Mouse (Mus musculus) CD4-positive, CD25-positive, alpha-beta regulatory T cell, adult 4 months (primary cell): Measurements from ENCODE around the gene Rtl10. TPM values are rescaled to one million over a fixed set of nuclear protein-coding genes. Genes with fewer than 3 reads are reported as not detected.
A peak's percentile ranks its signal among the peaks of the same experiment; 100 is the strongest.

ENCODE experiments used
- ATAC-seq: one replicate; pipeline ENCODE4 v1.8.0; 2017
- polyA plus RNA-seq, 2 experiments: library from polyadenylated mRNA; unstranded; fragments of 100-300 nt; shearing (Covaris generic); gene quantifications; one replicate each; pipeline ENCODE4 v1.2.1; 2017

The Rtl10 gene
- polyA plus RNA-seq = 1 to 10 TPM in 1 of 2 experiments, under 1 TPM in 1; 0.67 to 1.9 TPM

DNA sequence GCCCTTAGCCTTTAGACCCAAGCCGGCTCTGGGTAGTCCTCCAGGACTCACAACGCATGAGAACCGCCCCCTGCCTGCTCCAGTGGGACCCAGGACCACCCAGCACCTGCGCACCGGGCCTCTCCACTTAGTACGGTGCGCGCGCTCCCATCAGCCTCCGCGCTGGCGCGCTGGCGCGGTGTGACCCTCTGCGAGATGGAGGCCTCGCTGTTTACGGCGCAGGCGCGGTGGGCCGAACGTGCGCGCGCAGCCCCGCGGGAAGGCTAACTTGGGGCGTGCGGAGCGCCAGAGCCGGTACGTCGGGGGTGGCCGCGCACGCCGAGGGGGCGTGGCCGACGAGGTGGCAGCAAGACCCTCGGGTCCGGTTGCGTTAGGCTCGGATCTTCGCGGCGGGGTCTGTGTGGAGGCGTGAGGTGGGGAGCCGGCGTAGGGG lies at the start of gene Rtl10, which contains the start of gene Gnb1l:
Rtl10 (plus strand) TSS at position 344 of the 433 bp plus-strand sequence.
Gnb1l (plus strand) TSS at position 156 of the 433 bp plus-strand sequence.
- peak; percentile 87 for ATAC-seq

DNA sequence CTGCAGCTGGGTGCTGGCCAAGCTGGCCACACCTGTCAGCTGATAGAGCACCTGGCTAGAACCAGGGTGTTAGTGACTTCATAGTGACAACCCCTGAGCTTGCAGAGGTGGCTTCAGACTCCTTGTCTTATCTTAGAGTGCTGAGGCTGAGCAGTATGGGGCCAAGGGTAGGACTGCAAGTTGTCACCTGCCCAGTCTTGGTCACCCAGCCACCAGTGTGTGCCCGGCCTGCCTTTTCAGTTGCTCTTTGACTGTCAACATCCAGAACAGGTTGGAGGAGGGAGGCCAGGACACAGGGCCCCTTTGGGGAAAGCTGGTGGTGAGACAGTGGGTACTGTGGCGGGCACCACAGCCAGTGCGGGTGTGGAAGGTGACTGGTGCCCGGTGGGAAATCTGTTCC lies 49.7 kb upstream of the Rtl10 start:
- no peak for ATAC-seq

DNA sequence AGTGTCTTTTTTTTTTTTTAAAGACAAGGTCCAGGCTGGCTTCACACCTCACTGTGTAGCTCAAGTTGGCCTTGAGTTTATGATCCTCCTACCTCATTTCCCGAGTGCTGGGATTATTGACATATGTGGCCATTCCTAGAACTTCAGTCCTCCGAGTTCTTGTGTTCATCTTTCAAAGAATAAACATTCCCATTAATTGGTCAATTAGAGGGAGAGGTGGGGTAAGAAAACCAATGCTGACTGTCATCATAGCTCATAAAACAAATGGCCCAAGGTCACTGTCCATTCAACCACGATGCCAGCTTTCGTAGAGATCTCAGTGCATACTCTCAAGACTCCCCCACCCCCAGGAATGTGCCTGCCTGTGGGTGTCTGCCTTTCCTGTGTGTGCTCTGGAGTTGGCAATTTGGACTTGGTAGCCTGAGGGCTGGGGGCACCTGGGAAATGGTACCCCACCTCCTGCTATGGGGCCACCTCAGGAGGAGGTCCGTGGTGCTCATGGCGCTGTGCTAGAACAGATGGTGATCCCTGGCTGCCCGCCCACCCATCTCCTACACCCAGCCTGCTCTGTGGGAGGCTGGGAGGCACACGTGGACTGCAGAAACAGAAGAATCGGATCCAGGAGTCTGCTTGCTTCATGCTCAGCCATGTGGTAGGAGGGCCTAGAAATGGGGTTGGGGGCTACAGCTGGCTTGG lies 47.1 kb upstream of the Rtl10 start:
- no peak for ATAC-seq

DNA sequence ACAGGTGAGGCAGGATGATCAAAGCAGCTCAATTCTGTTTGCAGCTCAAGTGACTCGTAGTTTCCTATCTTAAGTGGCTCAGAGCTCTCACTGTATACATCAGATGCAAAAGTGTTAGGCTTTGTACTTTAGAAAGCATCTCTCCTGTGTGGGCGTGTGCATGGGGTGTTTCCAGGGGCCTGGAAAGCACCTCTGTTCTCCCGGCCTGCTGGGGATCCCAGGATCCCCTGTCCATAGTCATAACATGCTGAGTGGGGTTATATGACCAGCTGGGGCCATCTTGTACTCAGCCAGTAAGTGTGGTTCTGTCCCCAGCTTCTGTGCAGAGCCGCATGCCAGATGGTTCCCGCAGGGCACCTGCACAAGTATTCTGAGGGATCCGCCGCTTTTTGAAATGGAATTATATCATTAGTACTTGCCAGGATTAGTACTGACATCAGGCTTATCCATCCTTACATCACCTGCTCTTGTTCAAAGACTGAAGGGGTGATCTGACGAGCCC lies 46.3 kb upstream of the Rtl10 start:
- ATAC-seq = peak; percentile 63

DNA sequence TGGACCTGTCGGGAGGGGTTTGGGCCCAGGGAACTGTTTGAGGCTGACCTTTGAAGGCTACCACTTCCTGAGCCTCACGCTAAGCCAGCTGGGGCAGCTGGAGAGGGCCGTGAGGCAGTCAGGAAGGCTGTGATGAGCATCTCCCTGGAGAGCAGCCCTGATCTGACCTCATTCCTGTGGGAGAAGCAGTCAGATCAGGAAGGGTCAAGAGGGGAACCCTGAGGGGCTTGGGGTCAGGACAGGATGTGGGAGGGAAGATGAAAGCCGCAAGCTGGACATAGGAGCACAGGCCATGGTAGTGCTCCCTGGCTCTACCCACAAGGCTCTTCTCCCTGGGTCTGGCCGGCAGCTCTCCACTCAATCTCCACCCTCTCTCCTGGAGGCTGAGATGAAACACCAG lies 44.9 kb upstream of the Rtl10 start:
- ATAC-seq = no peak

DNA sequence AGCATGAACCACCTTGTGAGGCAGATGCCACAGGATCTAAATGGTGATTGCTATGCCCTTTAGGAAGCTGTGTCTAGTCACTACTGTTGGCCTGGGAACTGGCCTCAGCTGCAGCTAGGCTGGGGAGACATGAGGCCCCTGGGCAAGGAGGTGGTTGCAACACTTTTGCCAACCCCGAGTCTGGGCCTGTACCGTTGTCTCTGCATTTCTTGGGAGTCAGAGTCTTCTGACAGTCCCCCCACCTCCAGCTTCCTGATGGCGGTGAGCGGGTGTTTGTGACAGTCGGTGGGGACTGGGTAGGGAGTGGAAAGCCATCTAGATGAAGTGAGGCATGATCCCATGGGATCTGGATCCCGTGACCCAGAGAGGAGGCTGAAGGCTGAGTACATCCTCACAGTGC lies 43.3 kb upstream of the Rtl10 start:
- ATAC-seq = no peak

DNA sequence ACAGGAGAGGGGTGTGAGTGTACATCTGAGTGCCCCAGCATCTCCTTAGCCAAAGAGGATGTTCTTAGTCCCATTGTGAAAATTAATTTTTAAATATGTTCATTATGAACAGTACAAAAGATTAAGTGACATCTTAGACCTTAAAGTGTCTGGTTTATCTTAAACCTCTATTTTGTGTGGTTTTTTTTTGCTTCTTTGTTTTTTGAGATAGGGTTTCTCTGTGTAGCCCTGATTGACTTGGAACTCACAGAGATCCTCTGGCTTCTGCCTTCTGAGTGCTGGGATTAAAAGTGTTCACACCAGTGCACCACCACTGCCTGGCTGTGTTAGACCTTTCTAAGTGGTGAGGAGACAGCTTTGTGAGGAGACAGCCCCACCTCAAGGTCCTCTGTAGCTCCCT lies 40.0 kb upstream of the Rtl10 start:
- no peak for ATAC-seq

DNA sequence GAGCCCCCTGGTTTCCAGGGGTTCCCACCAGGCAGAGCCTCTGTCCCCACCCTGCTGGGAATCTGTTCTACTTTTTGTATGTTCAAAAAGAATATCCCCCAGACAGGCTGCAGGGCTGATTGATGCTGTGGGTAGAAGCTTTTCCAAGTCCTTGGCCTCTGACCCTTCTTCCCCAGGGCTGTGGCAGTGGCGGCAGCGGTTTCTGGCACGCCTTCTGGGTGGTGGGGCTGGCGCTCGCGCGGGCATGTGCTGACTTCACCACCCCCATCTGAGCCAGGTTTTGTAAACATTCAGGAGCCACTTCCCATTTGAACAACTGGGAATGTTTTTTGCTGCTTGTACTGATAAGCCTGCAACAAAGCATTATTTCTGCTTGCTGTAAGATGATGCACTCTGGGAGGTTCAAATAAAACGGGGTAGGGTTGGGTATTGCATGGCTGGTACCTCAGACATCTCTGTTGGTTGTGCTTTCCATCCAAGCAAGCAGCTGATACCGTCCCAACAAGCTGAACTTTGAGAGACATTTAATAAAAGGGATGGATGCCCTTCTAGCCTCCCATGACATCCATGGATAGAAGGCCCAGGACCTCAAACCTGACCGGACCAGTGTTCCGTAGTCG lies 39.3 kb upstream of the Rtl10 start:
- ATAC-seq = peak; percentile 11

DNA sequence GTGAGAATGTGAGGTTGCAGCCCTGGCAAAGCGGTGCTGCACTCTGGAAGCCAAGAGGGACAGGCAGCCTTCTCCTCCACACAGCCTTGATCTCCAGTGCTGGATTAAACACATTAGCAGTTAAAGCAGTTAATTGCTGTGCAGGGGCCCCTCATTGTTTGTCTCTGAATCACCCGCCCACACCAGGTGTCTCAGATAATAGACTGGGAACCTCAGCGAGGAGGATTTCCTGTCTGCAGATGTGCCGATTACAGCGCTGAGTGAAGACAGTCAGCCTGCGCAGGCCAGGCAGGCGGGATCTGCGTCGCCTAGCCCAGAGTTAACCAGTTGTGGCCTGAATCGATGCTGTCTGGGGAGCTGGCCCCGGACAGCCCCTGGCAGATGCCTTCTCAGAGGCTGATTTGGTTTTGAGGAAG lies 38.7 kb upstream of the Rtl10 start:
- ATAC-seq = peak; percentile 98

DNA sequence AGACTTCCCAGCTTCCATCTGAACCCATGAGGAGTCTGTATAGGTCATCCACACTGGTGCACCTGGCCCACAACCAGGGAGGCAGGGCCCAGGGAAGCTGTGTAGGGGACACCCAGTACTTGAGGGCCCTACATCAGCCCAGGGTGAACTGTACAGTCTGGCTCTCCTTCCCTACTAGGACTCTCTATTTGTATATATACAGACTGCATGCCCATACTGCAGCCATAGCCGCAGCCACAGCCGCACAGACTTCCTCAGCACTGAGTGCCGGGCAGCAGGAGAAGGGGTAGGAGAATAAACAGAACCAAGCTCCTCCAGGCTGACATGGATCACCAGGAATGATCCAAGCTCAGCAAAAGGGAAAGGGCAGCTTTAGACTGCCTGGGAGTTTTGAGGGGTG lies 37.9 kb upstream of the Rtl10 start:
- no peak for ATAC-seq

DNA sequence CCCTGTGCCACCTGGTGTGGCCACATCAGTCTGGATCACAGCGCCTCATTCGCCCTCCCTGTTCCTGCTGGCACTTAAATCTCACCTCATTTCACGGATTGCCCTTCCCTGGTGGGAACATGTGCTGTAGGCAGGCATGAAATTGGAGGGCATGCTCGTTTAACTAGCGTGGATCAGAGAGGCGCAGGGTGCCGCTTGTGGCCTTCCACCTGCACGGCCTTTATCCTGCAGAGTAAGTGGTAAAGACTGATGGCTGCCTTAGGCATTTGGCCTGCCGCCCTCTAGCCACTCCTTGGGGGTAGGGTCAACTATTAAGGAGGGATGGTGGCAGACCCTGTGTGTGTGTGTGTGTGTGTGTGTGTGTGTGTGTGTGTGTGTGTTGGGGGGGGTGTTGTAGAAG lies 36.7 kb upstream of the Rtl10 start:
- ATAC-seq = no peak

DNA sequence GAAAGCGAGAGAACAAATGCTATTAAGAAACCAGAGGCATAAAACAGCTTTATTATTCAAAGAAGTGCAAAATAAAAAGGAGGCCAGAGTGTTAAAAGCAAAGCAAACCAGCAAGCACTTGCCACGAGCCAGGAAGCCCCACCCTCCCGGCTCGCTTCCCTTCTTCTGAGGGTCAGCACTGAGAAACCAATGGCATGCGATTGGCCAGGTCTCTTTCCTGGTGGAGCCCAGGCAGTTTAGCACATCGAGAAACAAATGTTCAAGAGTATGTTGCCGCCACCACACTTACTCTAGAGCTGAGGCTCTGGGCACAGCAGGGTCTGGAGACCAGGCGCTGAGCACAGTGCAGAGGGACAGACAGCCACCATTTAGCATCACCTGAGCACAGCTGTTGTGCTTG lies 36.1 kb upstream of the Rtl10 start:
- no peak for ATAC-seq

DNA sequence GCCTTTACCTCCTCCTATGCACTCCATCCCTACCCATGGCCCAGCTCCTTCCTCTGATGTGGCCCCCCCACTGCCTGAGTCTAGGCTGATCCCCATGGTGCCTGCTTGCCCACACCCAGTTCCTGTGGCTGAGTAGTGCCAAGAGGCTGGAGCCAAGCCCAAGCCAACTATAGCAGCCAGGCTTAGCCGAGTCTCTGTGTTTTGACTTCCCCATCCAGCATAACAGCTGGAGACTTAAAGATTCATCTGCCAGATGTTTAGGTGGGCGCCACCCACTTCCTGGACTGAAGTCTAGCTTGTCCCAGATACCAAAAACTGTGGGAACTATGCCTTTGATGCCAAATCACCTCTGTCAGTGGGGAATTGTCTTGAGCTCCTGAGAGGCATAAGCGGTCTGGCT lies 34.4 kb upstream of the Rtl10 start:
- no peak for ATAC-seq

DNA sequence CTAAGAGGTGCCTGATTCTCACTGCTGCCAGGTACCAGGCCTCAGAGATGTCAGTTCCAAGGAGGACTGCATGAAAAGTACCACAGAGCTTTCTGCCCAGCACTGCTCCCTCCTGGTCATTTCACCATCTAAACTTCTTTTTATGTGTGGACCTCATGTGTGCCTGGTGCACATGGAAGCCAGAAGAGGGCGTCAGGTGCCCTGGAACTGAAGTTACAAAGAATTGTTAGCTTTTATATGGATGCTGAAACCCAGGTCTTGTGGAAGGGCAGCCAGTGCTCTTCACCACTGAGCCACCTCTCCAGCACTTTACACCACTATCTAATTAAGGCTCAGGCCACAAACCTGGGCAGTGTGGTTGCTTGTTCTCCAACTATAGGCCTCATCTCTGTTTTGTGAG lies 27.9 kb upstream of the Rtl10 start:
- ATAC-seq = no peak

DNA sequence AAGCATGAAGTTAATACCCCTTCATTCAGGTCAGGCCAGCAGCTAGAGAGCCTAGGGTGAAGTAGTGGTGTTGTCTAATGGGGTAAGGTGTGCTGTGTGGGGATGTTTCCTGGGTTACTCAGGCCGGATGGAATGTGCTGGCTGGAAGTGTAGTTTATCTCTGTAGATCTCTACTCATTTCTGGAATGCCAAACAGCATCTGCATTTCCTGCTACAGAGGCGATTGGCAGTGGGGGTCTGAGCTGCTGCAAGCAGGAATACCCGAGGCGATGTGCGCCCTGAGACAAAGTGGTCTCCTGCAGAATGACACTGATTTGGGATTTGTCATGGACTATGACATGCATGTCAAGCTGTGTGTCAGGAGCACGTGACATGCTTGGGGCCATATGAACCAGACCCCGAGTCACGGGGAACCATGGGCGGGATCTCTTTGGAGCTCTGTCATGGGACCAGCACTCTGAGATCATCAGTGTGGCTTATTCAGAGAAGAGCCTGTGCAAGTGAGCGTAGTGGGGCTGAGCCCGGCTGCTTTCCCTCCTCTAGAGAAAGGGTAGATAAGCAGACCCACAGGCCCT lies 27.2 kb upstream of the Rtl10 start:
- no peak for ATAC-seq

DNA sequence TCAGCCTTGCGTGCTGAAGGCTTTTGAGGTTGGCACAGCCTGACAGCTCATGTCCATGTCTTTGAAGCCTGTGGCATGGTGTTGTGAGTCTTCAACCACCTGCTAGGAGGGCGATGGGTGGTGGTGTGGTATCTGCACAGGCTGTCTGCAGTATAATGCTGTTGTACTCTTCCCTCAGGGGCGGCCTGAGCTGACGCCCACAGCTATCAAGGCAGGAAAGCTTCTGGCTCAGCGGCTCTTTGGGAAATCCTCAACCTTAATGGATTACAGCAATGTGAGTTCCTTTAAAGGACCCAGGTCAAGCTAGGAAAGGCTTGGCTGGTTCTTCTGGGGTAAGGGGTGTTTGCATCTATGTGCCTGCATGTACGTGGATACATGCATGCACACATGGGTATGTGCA lies 26.7 kb upstream of the Rtl10 start:
- no peak for ATAC-seq

DNA sequence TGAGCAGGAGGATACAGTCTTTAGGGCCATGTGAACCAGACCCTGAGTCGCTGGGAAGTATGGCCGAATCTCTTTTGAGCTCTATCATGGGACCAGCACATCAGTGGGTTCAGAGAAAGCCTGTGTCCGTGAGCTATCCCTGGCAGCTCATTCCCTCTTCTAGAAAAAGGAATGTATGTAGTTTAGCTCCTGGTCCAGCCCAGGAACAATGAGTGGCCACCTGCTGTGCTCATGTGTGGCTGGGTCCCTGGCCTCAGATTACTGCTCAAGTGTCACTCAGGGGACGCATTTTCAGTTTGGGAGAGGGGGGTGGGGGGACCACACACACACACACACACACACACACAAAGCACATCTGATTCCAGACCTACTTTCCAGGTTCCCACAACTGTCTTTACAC lies 26.3 kb upstream of the Rtl10 start:
- ATAC-seq = no peak

DNA sequence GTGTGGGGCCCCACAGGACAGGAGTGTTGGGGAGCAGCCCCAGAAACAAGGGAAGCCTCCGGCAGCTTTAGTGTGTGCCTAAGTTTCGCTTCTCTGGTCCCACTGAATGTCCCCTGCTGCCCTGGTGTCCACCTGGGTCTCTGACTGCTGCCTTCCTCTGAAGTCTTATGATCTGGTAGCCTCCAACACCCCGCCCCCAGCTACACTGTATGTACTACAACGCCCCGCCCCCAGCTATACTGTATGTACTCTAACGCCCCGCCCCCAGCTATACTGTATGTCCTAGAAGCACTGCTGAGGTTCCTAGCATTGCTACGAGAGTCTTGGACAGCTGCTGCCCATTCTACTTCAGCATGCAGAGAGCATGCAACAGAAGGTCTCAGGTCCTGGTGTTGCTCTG lies 25.7 kb upstream of the Rtl10 start:
- ATAC-seq = no peak

DNA sequence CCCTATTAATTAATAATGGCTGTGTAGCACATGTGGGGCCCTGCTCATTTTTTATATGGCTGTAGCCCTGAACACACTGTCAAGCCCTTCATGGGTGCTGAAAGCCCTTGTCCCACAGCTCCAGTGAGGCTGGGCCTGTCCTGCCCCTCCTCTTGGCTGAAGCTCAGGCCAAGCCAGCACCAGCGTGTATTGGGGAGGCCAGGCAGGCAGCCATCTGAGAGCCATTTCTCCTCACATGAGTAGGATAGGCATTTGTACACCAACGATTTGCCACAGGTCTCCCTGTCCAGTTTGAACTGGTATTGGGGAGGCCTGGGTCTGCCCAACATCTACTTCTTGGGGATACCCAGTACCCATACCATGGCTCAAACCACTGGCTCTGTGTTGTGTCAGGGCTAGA lies 24.7 kb upstream of the Rtl10 start:
- ATAC-seq = no peak

DNA sequence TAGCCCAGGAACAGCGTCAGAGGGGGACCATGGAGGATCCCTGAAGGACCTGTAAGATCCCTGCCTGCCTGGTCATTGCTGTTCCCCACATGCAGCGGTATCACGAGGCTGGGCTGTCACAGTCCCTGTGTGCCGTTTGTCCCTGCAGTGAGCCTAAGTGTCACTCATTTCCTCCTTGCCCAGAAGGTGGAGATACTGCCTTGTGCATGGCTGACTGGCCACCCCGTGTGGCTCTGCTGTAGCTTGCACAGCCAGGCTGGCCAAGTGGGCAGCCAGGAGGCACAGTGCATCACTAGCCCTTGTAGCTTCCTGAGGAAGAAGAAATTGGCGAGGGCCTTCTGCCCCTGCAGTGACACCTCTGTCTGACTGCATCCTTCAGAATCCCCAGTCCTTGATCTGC lies 20.7 kb upstream of the Rtl10 start:
- ATAC-seq = no peak

DNA sequence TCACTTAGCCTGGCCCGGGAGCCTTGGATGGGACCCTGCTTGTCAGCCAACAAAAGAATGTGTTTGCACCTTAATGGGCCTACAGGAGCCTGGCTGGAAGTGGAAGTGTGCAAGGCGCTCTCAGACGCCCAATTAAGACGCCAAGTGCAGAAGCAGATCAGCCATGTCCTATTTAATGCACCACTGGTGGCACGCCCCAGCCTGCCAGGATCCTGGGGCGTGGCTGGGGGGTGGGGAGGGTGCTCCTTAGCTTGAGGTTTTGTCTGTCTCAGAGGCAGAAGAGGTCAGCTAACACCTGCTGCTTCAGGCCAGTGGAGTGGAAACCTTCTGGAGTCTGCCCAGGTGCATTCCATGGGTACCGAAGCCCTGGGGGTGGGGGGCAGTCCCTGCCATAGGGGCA lies 19.0 kb upstream of the Rtl10 start:
- no peak for ATAC-seq

DNA sequence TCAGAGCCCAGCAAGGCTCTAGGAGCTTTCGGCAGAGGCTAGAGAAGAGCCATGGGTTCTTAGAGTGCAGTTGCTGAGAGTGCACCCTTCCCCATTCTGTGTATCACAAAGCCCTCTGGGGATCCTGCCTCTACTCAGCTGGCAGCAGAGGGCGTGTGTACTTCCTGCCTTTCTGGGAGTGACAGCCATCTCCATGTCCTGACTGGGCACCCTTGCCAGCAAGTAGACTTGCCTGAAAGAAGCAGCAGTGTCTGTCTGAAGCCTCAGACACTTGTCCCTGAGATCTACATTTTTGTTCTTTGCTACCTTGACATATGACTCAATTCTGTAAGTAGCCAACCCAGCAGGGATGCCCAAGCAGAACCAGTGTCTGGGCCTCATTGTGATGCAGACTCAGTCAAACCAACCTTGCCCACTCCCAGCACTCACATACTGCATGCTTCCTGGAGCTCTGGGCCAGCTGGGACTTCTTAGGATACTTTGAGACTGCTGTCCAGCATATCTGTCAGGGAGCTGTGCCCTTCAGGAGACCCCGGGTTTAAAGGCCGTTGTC lies 17.7 kb upstream of the Rtl10 start:
- no peak for ATAC-seq

DNA sequence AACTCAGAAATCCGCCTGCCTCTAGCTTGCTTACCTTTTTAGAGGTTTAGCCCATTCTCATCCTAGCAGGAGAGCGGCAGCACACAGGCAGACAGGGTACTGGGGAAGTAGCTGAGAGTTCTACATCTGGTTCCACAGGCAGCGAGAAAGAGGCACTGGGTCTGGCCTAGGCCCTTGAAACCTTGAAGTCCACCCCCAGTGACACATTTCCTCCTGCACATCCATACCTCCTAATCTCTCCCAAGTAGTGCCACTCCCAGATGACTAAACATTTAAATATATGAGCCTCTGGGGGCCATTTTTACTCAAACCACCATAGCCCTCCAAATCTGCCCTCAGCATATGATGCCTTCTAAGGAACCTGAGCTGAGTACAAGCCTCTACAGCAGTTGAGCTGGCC lies 16.3 kb upstream of the Rtl10 start:
- no peak for ATAC-seq

DNA sequence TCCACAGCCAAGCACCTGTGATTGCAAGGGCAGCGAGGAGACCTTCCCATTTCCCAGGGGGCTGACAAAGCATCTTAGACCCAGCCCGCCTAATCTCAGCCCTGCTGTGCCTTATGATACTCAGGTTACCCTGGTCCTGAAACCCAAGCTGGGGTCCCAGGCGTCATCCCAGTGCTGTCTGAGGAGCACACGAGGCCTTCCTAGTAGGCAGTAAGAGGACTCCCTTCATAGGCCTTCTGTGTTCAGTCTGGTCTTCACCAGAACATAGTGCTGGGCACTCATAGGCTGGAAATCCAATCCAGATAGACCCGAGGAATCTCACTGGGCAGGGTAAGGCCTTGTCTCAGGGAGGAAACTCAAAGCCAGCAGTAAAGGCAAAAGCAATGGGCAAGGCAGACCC lies 14.9 kb upstream of the Rtl10 start:
- no peak for ATAC-seq
